Mouse (Mus musculus) spleen, adult 2 months (tissue): Measurements from ENCODE around the gene Tmcc2. TPM values are rescaled to one million over a fixed set of nuclear protein-coding genes. Genes with fewer than 3 reads are reported as not detected.

Source experiments
- DNase-seq, 2 experiments: peaks; one replicate each; pipeline versions ENCODE4 v3.0.0 to v3.0.0-alpha.2; 2012 to 2021; ENCODE audit warnings: low spot score in 2 of 2, low read depth in 1 of 2
- H3K27ac ChIP-seq: fragments of 200-500 bp; 2 replicates; pipeline ENCODE4 v1.5.1; 2012; ENCODE audit warnings: low read length, inconsistent platforms; ENCODE audit not compliant: insufficient read depth
- H3K27me3 ChIP-seq: fragments of 200-500 bp; 2 replicates; pipeline ENCODE4 v1.6.1; 2012; ENCODE audit warnings: mild to moderate bottlenecking, moderate library complexity, low read length, inconsistent platforms; ENCODE audit not compliant: control insufficient read depth, insufficient read depth
- H3K36me3 ChIP-seq: fragments of 200-500 bp; 2 replicates; pipeline ENCODE4 v1.6.1; 2012; ENCODE audit warnings: mild to moderate bottlenecking, low read length, inconsistent platforms; ENCODE audit not compliant: control insufficient read depth, insufficient read depth
- H3K4me1 ChIP-seq: fragments of 200-500 bp; 2 replicates; pipeline ENCODE4 v1.6.1; 2011; ENCODE audit warnings: inconsistent platforms; ENCODE audit not compliant: control insufficient read depth, insufficient read depth, insufficient read length
- H3K4me3 ChIP-seq: fragments of 200-500 bp; 2 replicates; pipeline ENCODE4 v1.5.1; 2011; ENCODE audit warnings: mild to moderate bottlenecking, inconsistent platforms; ENCODE audit not compliant: insufficient read depth, insufficient read length; ENCODE audit errors: extremely low read depth
- CTCF ChIP-seq: fragments of 200-500 bp; IDR thresholded peaks from 2 replicates; pipeline ENCODE4 v1.5.1; 2011; ENCODE audit warnings: mild to moderate bottlenecking, inconsistent platforms; ENCODE audit not compliant: insufficient read depth, insufficient read length, insufficient replicate concordance; ENCODE audit errors: extremely low read depth
- POLR2A ChIP-seq: fragments of 200-500 bp; IDR thresholded peaks from 2 replicates; pipeline ENCODE4 v1.6.1; 2011; ENCODE audit warnings: low read depth, low read length, inconsistent platforms
- WGBS: fragments of 180-500 bp; shearing (Covaris S2); methylation state at CpG from one replicate; pipeline ENCODE4 v1.1.7; 2018; 5-methylcytosine and 5-hydroxymethylcytosine counted together
- polyA plus RNA-seq: library from polyadenylated mRNA; depleted of rRNA; stranded (reverse); fragments of >200 nt; gene quantifications from 2 replicates; pipeline ENCODE4 v1.2.3, GENCODE M21; 2012

The Tmcc2 gene
- polyA plus RNA-seq, 1 experiment, result 244 TPM

- TF ChIP-seq CTCF, result no peak
- no peak for TF ChIP-seq POLR2A
- Histone ChIP-seq H3K36me3 (no peaks in the 10 kb centered on the region), H3K4me3 (no peak overlapping the region), H3K4me1 (0 out of 2 replicates have a peak, but pooled peaks cover 3% of the 10 kb centered on the region), H3K27me3 (peaks cover under 1% of the 10 kb centered on the region; the same call in 1 of the 2 replicates), H3K27ac (no peak overlapping the region)
- no peak for DNase-seq
- WGBS, result 89% methylated on average over 4 of the region's 4 CpGs
These were observed 5.4 kb downstream of the Tmcc2 start for GRCm38 (mm10) chr1:132385711-132386110.

- Histone ChIP-seq H3K27ac (no peak overlapping the region), H3K4me3 (no peak overlapping the region)
These were observed 5.8 kb downstream of the Tmcc2 start for GRCm38 (mm10) chr1:132385266-132385665.

GRCm38 (mm10) chr1:132384001-132384554, 7.0 kb downstream of the Tmcc2 start:
- TF ChIP-seq CTCF, result no peak
- TF ChIP-seq POLR2A, result no peak
- WGBS, result 61% methylated on average over 8 of the region's 8 CpGs
- no peak for DNase-seq
- Histone ChIP-seq H3K27me3 (no peaks in the 10 kb centered on the region), H3K27ac (no peak overlapping the region), H3K36me3 (no peaks in the 10 kb centered on the region), H3K4me1 (0 out of 2 replicates have a peak, but pooled peaks cover 3% of the 10 kb centered on the region), H3K4me3 (no peak overlapping the region)

More at GRCm38 (mm10) chr1:132385266-132385665, 5.8 kb downstream of the Tmcc2 start:
- H3K36me3 ChIP-seq, result no peaks in the 10 kb centered on the region
- TF ChIP-seq POLR2A (no peak), CTCF (no peak)
- no peak for DNase-seq
- no peaks in the 10 kb centered on the region; the same call in 1 of the 2 replicates for H3K27me3 ChIP-seq
- H3K4me1 ChIP-seq, result 0 out of 2 replicates have a peak, but pooled peaks cover 3% of the 10 kb centered on the region
- WGBS, result 94% methylated on average over 14 of the region's 14 CpGs

- H3K4me3 ChIP-seq, result no peak overlapping the region
- no peaks in the 10 kb centered on the region for H3K27me3 ChIP-seq
- no peak overlapping the region for H3K27ac ChIP-seq
- H3K4me1 ChIP-seq, result 0 out of 2 replicates have a peak, but pooled peaks cover 3% of the 10 kb centered on the region
- no peak for TF ChIP-seq POLR2A
- no peak for TF ChIP-seq CTCF
- H3K36me3 ChIP-seq, result no peaks in the 10 kb centered on the region
- WGBS, result 10% methylated on average over 10 of the region's 10 CpGs
- no peak for DNase-seq
These were observed 9.2 kb downstream of the Tmcc2 start for GRCm38 (mm10) chr1:132381929-132382328.

- Histone ChIP-seq H3K27ac (no peak overlapping the region), H3K4me1 (0 out of 2 replicates have a peak, but pooled peaks cover 3% of the 10 kb centered on the region), H3K36me3 (no peaks in the 10 kb centered on the region), H3K4me3 (no peak overlapping the region), H3K27me3 (no peaks in the 10 kb centered on the region)
- TF ChIP-seq POLR2A (no peak), CTCF (no peak)
- 80% methylated on average over 27 of the region's 27 CpGs for WGBS
- no peak for DNase-seq
These were observed 10.5 kb downstream of the Tmcc2 start for GRCm38 (mm10) chr1:132380550-132381100.

- no peaks in the 10 kb centered on the region for H3K36me3 ChIP-seq
- H3K27ac ChIP-seq, result no peak overlapping the region
- no peaks in the 10 kb centered on the region for H3K27me3 ChIP-seq
These were observed 13.3 kb downstream of the Tmcc2 start for GRCm38 (mm10) chr1:132377811-132378210.

GRCm38 (mm10) chr1:132377055-132377365, 14.1 kb downstream of the Tmcc2 start:
- TF ChIP-seq CTCF (no peak), POLR2A (no peak)
- H3K4me3 ChIP-seq, result no peak overlapping the region
- H3K4me1 ChIP-seq, result peaks cover 4% of the 10 kb centered on the region; the same call in 1 of the 2 replicates
- no peak overlapping the region for H3K27ac ChIP-seq
- H3K36me3 ChIP-seq, result no peaks in the 10 kb centered on the region
- WGBS, result 77% methylated on average over 7 of the region's 7 CpGs
- no peak for DNase-seq
- H3K27me3 ChIP-seq, result no peaks in the 10 kb centered on the region

More at GRCm38 (mm10) chr1:132377811-132378210, 13.3 kb downstream of the Tmcc2 start:
- 57% methylated on average over 3 of the region's 3 CpGs for WGBS
- Histone ChIP-seq H3K4me1 (peaks cover 4% of the 10 kb centered on the region; the same call in 1 of the 2 replicates), H3K4me3 (no peak overlapping the region)
- TF ChIP-seq CTCF (no peak), POLR2A (no peak)
- no peak for DNase-seq
